Mouse (Mus musculus): ENCODE data around the gene Slc26a6. TPM values are rescaled to one million over a fixed set of nuclear protein-coding genes. Genes with fewer than 3 reads are reported as not detected.

Gene Slc26a6
- polyA plus RNA-seq, 1 experiment: 8.2 TPM

DNA sequence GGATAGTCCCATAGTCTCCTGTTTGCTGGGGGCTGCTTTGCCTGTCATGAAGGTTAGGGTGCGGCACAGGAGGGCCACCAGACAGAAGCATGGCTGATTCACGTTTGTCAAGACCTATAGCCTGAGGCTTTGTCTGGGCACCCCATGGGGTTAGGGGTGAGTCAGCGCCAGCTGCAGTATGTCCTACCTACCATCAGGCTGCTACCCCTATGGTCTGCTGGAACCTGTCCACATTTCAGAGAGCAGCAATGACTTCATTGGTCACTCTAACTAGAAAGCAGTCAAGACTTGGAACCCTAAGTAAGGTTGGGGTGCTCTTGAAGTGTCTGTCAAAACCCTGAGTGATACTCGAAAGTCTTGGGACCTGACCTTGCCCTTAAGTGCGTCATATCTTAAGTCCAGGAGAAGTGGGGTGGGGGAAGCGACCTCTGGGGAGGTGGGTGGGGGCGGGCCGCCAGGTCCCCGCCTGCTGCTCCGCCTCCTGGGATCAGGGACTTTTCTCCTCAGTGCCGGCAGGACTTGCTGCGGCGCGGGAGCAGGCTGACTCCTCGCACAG is 100.1 kb downstream of the Slc26a6 start, which contains the start of gene Col7a1:
Col7a1 (plus strand) TSS at position 506 of the 556 bp plus-strand sequence.
- Histone ChIP-seq H3K4me1 (ENCODE audit: control insufficient read depth, insufficient read depth, low read length) (no peaks in the 10 kb centered on the region), H3K36me3 (ENCODE audit: control insufficient read depth, insufficient read depth, low read length, poor library complexity, severe bottlenecking) (peaks cover 20% of the 10 kb centered on the region), H3K9me3 (replicated peaks; ENCODE audit: control insufficient read depth, insufficient read depth, low read length, poor library complexity, severe bottlenecking) (no peaks in the 10 kb centered on the region), H3K27ac (ENCODE audit: insufficient read depth, low read length) (no peak within 1 kb of the TSS), H3K4me3 (ENCODE audit: low read depth, low read length) (peak within 1 kb of the TSS; percentile 66), H3K27me3 (ENCODE audit: control insufficient read depth, insufficient read depth, low read length, poor library complexity, severe bottlenecking) (no peaks in the 10 kb centered on the region), H3K9ac (ENCODE audit: low read depth, poor library complexity, severe bottlenecking) (peak within 1 kb of the TSS; percentile 16; the same call in 1 of the 2 replicates)
- TF ChIP-seq POLR2A (IDR thresholded peaks at IDR 0.05; ENCODE audit: insufficient read depth, low read length): no peak
- TF ChIP-seq CTCF (IDR thresholded peaks at IDR 0.05; ENCODE audit: low read depth, low read length): no peak
- no peak for TF ChIP-seq EP300 (IDR thresholded peaks at IDR 0.05; ENCODE audit: insufficient read depth, low read depth, low read length)

DNA sequence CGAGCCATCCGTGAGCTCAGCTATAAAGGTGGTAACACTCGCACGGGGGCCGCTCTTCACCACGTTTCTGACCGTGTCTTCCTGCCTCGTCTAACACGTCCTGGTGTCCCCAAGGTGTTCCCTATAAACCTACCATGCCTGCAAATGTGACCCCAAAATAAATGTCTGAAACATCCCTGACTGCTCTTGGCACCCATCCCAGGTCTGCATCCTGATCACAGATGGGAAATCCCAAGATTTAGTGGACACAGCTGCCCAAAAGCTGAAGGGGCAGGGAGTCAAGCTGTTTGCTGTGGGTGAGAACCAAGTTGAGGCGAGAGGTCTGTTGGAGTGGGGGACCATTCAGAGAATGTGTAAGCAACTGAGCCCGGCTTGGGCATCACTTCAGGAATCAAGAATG is 102.2 kb downstream of the Slc26a6 start:
- no peaks in the 10 kb centered on the region for H3K9me3 ChIP-seq (replicated peaks; ENCODE audit: control insufficient read depth, insufficient read depth, low read length, poor library complexity, severe bottlenecking)
- TF ChIP-seq POLR2A (IDR thresholded peaks at IDR 0.05; ENCODE audit: insufficient read depth, low read length) (no peak), EP300 (IDR thresholded peaks at IDR 0.05; ENCODE audit: insufficient read depth, low read depth, low read length) (no peak), CTCF (IDR thresholded peaks at IDR 0.05; ENCODE audit: low read depth, low read length) (no peak)
- H3K27ac ChIP-seq (ENCODE audit: insufficient read depth, low read length): no peak overlapping the region
- H3K4me3 ChIP-seq (ENCODE audit: low read depth, low read length): no peak overlapping the region
- no peak overlapping the region for H3K9ac ChIP-seq (ENCODE audit: low read depth, poor library complexity, severe bottlenecking)
- no peaks in the 10 kb centered on the region for H3K27me3 ChIP-seq (ENCODE audit: control insufficient read depth, insufficient read depth, low read length, poor library complexity, severe bottlenecking)
- no peaks in the 10 kb centered on the region; the same call in 1 of the 2 replicates for H3K36me3 ChIP-seq (ENCODE audit: control insufficient read depth, insufficient read depth, low read length, poor library complexity, severe bottlenecking)
- no peaks in the 10 kb centered on the region for H3K4me1 ChIP-seq (ENCODE audit: control insufficient read depth, insufficient read depth, low read length)

DNA sequence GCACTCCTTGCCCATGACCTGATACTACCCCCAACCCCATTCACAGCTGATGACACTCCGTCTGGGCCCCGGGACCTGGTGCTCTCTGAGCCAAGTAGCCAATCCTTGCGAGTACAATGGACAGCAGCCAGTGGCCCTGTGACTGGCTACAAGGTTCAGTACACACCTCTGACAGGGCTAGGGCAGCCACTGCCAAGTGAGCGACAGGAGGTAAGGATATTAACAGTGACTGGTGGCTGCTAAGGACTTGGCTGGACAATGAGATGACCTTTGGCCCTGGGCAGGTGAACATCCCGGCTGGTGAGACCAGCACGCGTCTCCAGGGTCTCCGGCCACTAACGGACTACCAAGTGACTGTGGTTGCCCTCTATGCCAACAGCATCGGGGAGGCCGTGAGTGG is 102.8 kb downstream of the Slc26a6 start:
- Histone ChIP-seq H3K4me1 (ENCODE audit: control insufficient read depth, insufficient read depth, low read length) (no peaks in the 10 kb centered on the region), H3K4me3 (ENCODE audit: low read depth, low read length) (no peak overlapping the region), H3K27ac (ENCODE audit: insufficient read depth, low read length) (no peak overlapping the region), H3K9ac (ENCODE audit: low read depth, poor library complexity, severe bottlenecking) (no peak overlapping the region), H3K9me3 (replicated peaks; ENCODE audit: control insufficient read depth, insufficient read depth, low read length, poor library complexity, severe bottlenecking) (no peaks in the 10 kb centered on the region), H3K27me3 (ENCODE audit: control insufficient read depth, insufficient read depth, low read length, poor library complexity, severe bottlenecking) (no peaks in the 10 kb centered on the region), H3K36me3 (ENCODE audit: control insufficient read depth, insufficient read depth, low read length, poor library complexity, severe bottlenecking) (no peaks in the 10 kb centered on the region)
- TF ChIP-seq CTCF (IDR thresholded peaks at IDR 0.05; ENCODE audit: low read depth, low read length) (no peak), POLR2A (IDR thresholded peaks at IDR 0.05; ENCODE audit: insufficient read depth, low read length) (no peak), EP300 (IDR thresholded peaks at IDR 0.05; ENCODE audit: insufficient read depth, low read depth, low read length) (no peak)

Other genes starting within 250 kb of the Slc26a6 start
- gene Arih2, start 203.9 kb upstream of the Slc26a6 start, polyA plus RNA-seq (2011; ENCODE audit: insufficient read depth, insufficient read length, low read depth, missing spikeins): 131 and 133 TPM in 2 replicates
- gene Slc25a20, start 191.2 kb upstream of the Slc26a6 start, polyA plus RNA-seq (2011; ENCODE audit: insufficient read depth, insufficient read length, low read depth, missing spikeins): 30.1 and 35.7 TPM in 2 replicates
- 58.4 and 72.2 TPM in 2 replicates for gene Prkar2a, start 164.0 kb upstream of the Slc26a6 start, polyA plus RNA-seq (2011; ENCODE audit: insufficient read depth, insufficient read length, low read depth, missing spikeins)
- 37.4 and 39.5 TPM in 2 replicates for gene Ip6k2, start 69.5 kb upstream of the Slc26a6 start, polyA plus RNA-seq (2011; ENCODE audit: insufficient read depth, insufficient read length, low read depth, missing spikeins)
- gene Nckipsd, start 44.9 kb upstream of the Slc26a6 start, polyA plus RNA-seq (2011; ENCODE audit: insufficient read depth, insufficient read length, low read depth, missing spikeins): 10.3 and 11.8 TPM in 2 replicates
- gene Celsr3, start 27.0 kb upstream of the Slc26a6 start, polyA plus RNA-seq (2011; ENCODE audit: insufficient read depth, insufficient read length, low read depth, missing spikeins): 3.5 and 6.2 TPM in 2 replicates
- not detected in 2 replicates for gene Tmem89, start 61.3 kb downstream of the Slc26a6 start, polyA plus RNA-seq (2011; ENCODE audit: insufficient read depth, insufficient read length, low read depth, missing spikeins)
- 183 and 193 TPM in 2 replicates for gene Uqcrc1, start 83.3 kb downstream of the Slc26a6 start, polyA plus RNA-seq (2011; ENCODE audit: insufficient read depth, insufficient read length, low read depth, missing spikeins)
- gene Col7a1, start 100.3 kb downstream of the Slc26a6 start, polyA plus RNA-seq (2011; ENCODE audit: insufficient read depth, insufficient read length, low read depth, missing spikeins): 4.8 and 6.5 TPM in 2 replicates
- not detected in 2 replicates for gene Ucn2, start 132.7 kb downstream of the Slc26a6 start, polyA plus RNA-seq (2011; ENCODE audit: insufficient read depth, insufficient read length, low read depth, missing spikeins)
- 3.9 and 4.4 TPM in 2 replicates for gene Pfkfb4, start 138.5 kb downstream of the Slc26a6 start, polyA plus RNA-seq (2011; ENCODE audit: insufficient read depth, insufficient read length, low read depth, missing spikeins)
- gene Shisa5, start 185.3 kb downstream of the Slc26a6 start, polyA plus RNA-seq (2011; ENCODE audit: insufficient read depth, insufficient read length, low read depth, missing spikeins): 48.3 and 53.5 TPM in 2 replicates
- 2.4 TPM in 1 of 2 replicates, not detected in the other for gene Trex1, start 206.5 kb downstream of the Slc26a6 start, polyA plus RNA-seq (2011; ENCODE audit: insufficient read depth, insufficient read length, low read depth, missing spikeins)
- gene Atrip, start 220.8 kb downstream of the Slc26a6 start, polyA plus RNA-seq (2011; ENCODE audit: insufficient read depth, insufficient read length, low read depth, missing spikeins): 17.3 and 20.0 TPM in 2 replicates
- gene Ccdc51, start 229.2 kb downstream of the Slc26a6 start, polyA plus RNA-seq (2011; ENCODE audit: insufficient read depth, insufficient read length, low read depth, missing spikeins): 4.9 and 7.0 TPM in 2 replicates
- gene Tma7, start 229.3 kb downstream of the Slc26a6 start, polyA plus RNA-seq (2011; ENCODE audit: insufficient read depth, insufficient read length, low read depth, missing spikeins): 203 and 225 TPM in 2 replicates
- gene Plxnb1, start 242.1 kb downstream of the Slc26a6 start, polyA plus RNA-seq (2011; ENCODE audit: insufficient read depth, insufficient read length, low read depth, missing spikeins): 16.1 and 19.1 TPM in 2 replicates